Mouse (Mus musculus) limb, embryonic 15.5 days (tissue): ENCODE measurements at regions not wholly inside any gene's neighbourhood (a gene's known extent, or its start where the extent isn't known, plus 50 kb on each side); places are given as distances from the start of the nearest gene placed in this dataset.

Experiments
- ATAC-seq: fragments of 200-750 bp; cut with Nextera tagmentation; 2 replicates; pipeline ENCODE4 v1.8.0; 2017; ENCODE audit warnings: low read depth, moderate TSS enrichment; ENCODE audit not compliant: insufficient number of reproducible peaks, low FRiP score, low TSS enrichment
- H3K27ac ChIP-seq: fragments of 300-500 bp; sonication (generic); 2 replicates; pipeline ENCODE4 v1.5.1; 2015; ENCODE audit warnings: moderate library complexity, mild to moderate bottlenecking, inconsistent platforms
- H3K27me3 ChIP-seq: fragments of 300-500 bp; sonication (generic); 2 replicates; pipeline ENCODE4 v1.6.1; 2015; ENCODE audit warnings: inconsistent platforms
- H3K36me3 ChIP-seq: fragments of 300-500 bp; sonication (generic); 2 replicates; pipeline ENCODE4 v1.6.1; 2015; ENCODE audit warnings: inconsistent platforms
- H3K4me1 ChIP-seq: fragments of 300-500 bp; sonication (generic); 2 replicates; pipeline ENCODE4 v1.6.1; 2015; ENCODE audit warnings: inconsistent platforms
- H3K4me2 ChIP-seq: fragments of 300-500 bp; sonication (generic); 2 replicates; pipeline ENCODE4 v1.6.1; 2015; ENCODE audit warnings: mild to moderate bottlenecking, inconsistent platforms
- H3K4me3 ChIP-seq: fragments of 300-500 bp; sonication (generic); 2 replicates; pipeline ENCODE4 v1.5.1; 2015; ENCODE audit warnings: mild to moderate bottlenecking, inconsistent platforms
- H3K9ac ChIP-seq: fragments of 300-500 bp; sonication (generic); 2 replicates; pipeline ENCODE4 v1.6.1; 2015; ENCODE audit warnings: inconsistent platforms
- H3K9me3 ChIP-seq: fragments of 300-500 bp; sonication (generic); 2 replicates; pipeline ENCODE4 v1.6.1; 2016; ENCODE audit warnings: inconsistent platforms
- WGBS: fragments of 180-500 bp; shearing (Covaris S2); methylation state at CpG from one replicate; pipeline ENCODE4 v1.1.7; 2015; 5-methylcytosine and 5-hydroxymethylcytosine counted together

GRCm38 (mm10) chr3:102574320-102574719, 104.6 kb downstream of the Ngf start:
- H3K27me3 ChIP-seq = no peaks in the 10 kb centered on the region
- H3K4me1 ChIP-seq = no peaks in the 10 kb centered on the region
- no peak overlapping the region for H3K4me3 ChIP-seq
- no peaks in the 10 kb centered on the region for H3K9me3 ChIP-seq
- 83% methylated on average over 2 of the region's 2 CpGs for WGBS
- no peak overlapping the region for H3K4me2 ChIP-seq
- H3K27ac ChIP-seq = no peak overlapping the region
- no peaks in the 10 kb centered on the region for H3K36me3 ChIP-seq
- no peak for ATAC-seq
- no peak overlapping the region for H3K9ac ChIP-seq

DNA sequence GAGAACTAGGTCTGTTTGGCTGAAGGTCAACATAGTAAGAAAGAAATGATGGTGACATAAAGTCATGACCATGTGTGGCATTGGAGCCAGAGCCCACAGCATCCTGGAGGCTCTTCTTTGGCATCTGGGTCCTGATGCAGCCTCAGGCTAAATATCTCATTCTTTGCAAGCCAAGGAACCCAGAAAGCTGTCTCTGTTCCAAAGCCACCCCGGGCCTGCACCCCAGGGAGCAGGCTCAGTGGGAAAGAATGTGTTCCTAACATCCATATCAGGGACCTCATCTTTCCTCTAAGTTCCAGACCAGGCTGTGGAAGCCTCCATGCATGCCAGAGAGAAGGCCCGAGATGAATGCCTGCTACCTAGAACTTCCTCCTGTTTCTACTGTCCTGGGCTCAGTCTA, 107.2 kb downstream of the Ngf start:
- H3K27me3 ChIP-seq = no peaks in the 10 kb centered on the region
- H3K4me2 ChIP-seq = no peak overlapping the region
- no peak overlapping the region for H3K9ac ChIP-seq
- no peak overlapping the region for H3K27ac ChIP-seq
- WGBS = 82% methylated on average over 2 of the region's 2 CpGs
- no peaks in the 10 kb centered on the region for H3K9me3 ChIP-seq
- H3K36me3 ChIP-seq = no peaks in the 10 kb centered on the region
- no peak for ATAC-seq
- H3K4me1 ChIP-seq = no peaks in the 10 kb centered on the region; the same call in 1 of the 2 replicates
- H3K4me3 ChIP-seq = no peak overlapping the region

DNA sequence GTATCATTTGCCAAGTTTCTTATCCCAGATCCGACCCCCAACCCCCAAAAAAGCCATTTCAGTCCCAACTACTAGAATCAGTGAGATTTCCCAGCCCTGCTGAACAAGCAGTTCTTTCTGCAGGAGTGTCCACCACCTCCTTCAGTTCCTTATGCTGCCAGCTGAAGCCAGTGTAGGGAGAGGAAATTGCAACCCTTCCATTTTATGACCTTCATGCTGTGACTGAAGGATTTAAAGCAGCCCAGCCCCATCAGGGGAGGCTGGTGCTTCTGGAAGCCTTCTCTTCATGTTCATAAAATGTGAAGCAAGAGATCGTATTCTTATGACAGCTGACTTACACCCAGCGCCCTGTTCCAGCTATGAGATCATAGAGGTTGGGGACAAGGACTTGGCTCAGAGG, 112.1 kb downstream of the Ngf start:
- H3K36me3 ChIP-seq = no peaks in the 10 kb centered on the region
- WGBS = 36% methylated on average over 3 of the region's 3 CpGs
- no peak for ATAC-seq
- no peak overlapping the region for H3K27ac ChIP-seq
- no peaks in the 10 kb centered on the region for H3K9me3 ChIP-seq
- H3K4me3 ChIP-seq = no peak overlapping the region
- no peaks in the 10 kb centered on the region for H3K27me3 ChIP-seq
- no peak overlapping the region for H3K4me2 ChIP-seq
- no peak overlapping the region for H3K9ac ChIP-seq
- H3K4me1 ChIP-seq = no peaks in the 10 kb centered on the region; the same call in 1 of the 2 replicates

DNA sequence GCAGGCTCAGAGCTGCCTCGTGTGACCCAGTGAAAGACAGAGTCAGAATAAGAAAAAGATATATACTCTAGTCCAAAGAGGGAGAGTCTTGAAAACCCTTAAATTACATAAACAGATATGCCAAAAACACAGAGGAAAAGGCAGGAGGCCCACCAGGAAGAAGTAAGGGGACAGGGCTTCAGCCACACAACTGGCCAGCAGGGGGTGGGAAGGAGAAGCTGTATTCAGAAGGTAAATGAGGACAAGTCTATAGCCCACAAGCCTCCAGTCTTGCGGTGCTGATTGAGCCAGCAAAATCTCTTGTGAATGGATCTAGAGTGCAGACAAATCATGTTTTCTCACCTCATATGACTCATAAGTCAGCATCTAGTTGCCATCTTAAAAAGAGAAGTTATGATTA, 115.4 kb downstream of the Ngf start:
- H3K27me3 ChIP-seq = no peaks in the 10 kb centered on the region
- 83% methylated on average over 2 of the region's 2 CpGs for whole genome bisulfite sequencing
- H3K9me3 ChIP-seq = no peaks in the 10 kb centered on the region
- H3K27ac ChIP-seq = no peak overlapping the region
- H3K4me1 ChIP-seq = no peaks in the 10 kb centered on the region; the same call in 1 of the 2 replicates
- H3K36me3 ChIP-seq = no peaks in the 10 kb centered on the region
- no peak overlapping the region for H3K4me2 ChIP-seq
- no peak overlapping the region for H3K9ac ChIP-seq
- no peak overlapping the region for H3K4me3 ChIP-seq
- ATAC-seq = no peak

DNA sequence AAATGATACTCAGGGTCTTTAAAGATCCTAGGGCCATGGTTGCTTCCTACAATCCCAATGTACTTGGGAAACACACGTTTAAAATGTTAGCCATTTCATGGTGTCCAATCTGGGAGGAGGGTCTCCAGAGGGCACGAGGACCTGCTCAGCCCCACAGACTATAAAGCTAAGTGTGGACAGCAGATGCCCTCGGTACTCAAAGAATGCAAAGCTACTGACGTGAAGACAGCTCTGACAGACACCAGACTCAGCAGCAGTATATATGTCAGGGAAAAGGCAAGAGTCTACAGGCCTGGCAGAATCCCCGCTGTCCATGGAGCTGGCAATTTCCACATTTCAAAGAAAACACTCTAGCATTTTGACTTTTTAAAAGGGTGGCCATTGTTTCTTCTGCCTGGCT, 116.5 kb downstream of the Ngf start:
- no peak overlapping the region for H3K4me3 ChIP-seq
- 35% methylated on average over 5 of the region's 5 CpGs for WGBS
- no peaks in the 10 kb centered on the region for H3K9me3 ChIP-seq
- H3K4me2 ChIP-seq = no peak overlapping the region
- H3K27me3 ChIP-seq = no peaks in the 10 kb centered on the region
- no peak for ATAC-seq
- no peaks in the 10 kb centered on the region for H3K36me3 ChIP-seq
- no peaks in the 10 kb centered on the region; the same call in 1 of the 2 replicates for H3K4me1 ChIP-seq
- H3K9ac ChIP-seq = no peak overlapping the region
- no peak overlapping the region for H3K27ac ChIP-seq

DNA sequence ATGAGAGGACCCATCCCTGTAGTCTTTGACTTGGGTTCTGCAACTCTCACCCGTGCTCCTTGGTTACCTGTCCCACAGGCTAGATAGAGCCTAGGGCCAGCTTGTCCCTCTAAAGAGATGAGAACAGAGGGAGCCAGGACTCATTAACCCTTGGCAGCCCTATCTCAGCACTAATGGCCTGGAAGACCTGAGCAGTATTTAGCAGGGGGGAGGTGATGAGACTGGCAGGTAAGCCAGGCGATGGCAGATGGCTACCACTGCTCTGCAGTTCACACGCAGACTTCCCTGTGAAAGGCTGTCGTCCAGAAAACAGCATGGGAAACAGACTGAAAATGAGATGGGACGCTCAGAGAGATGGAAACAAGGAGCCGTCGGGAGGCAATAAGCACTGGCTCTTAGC, 122.3 kb downstream of the Ngf start:
- Histone ChIP-seq H3K4me1 (peaks cover 12% of the 10 kb centered on the region), H3K27ac (no peak overlapping the region), H3K4me3 (no peak overlapping the region), H3K36me3 (no peaks in the 10 kb centered on the region), H3K9me3 (no peaks in the 10 kb centered on the region), H3K9ac (no peak overlapping the region), H3K27me3 (no peaks in the 10 kb centered on the region), H3K4me2 (no peak overlapping the region)
- WGBS = 50% methylated on average over 7 of the region's 7 CpGs
- no peak for ATAC-seq

DNA sequence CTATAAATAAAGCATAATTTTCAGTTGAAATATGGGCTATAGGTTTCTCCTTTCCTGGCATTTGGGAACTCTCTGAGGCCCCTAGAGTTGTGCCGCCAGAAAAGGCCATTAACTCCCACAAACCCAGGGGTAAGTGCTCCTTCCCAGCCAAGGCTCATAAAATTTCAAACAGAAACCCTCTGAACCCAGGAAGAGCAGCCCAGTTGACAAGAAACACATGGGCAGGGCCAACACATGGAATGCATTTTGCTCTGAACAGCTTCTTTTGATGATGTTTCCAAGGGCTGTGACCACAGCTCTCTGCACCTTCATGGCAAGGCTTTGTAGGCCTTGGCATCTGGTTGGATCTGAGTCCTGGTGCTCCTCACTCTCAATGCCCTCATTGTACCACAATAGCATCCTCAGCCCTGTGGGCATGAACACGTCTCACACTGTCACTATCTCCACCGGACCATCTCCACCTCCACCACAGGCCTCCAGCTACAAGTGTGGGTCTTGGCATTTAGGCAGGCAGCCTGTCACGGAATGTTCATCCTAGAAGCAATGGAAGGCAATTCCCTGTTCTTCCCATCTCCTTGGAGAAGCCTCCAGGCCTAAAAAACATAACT, 127.3 kb downstream of the Ngf start:
- Histone ChIP-seq H3K9ac (no peak overlapping the region), H3K27me3 (no peaks in the 10 kb centered on the region), H3K4me2 (no peak overlapping the region), H3K9me3 (no peaks in the 10 kb centered on the region), H3K27ac (peak overlapping the region; percentile 43; the same call in 1 of the 2 replicates), H3K4me1 (peaks cover 25% of the 10 kb centered on the region), H3K36me3 (no peaks in the 10 kb centered on the region), H3K4me3 (no peak overlapping the region)
- no peak; the same call in 1 of the 2 replicates for ATAC-seq
- 52% methylated on average over 4 of the region's 4 CpGs for WGBS

DNA sequence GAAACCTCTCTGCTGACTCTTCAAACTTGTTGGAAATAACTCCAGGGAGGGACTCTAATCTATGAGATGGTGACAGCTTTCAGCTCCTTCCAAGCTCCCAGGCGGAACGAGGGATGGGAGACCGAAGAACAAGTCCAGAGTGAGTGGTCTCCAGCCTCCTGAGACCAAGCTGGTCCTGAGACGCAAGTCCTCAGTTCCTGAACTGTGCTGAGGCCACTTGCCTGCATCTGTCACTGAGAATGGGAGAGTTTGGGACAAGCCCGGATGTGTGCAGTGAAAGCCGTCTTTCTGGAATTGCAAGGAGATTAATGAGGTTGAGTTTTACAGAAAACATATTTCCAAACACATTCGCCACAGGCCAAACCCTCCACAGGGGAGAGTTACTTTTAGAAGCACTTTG, 129.3 kb downstream of the Ngf start:
- 57% methylated on average over 7 of the region's 7 CpGs for WGBS
- Histone ChIP-seq H3K4me2 (0 out of 2 replicates have a peak overlapping the region, but pooled peaks have one; percentile 19), H3K36me3 (no peaks in the 10 kb centered on the region), H3K27ac (peak overlapping the region; percentile 80), H3K9ac (no peak overlapping the region), H3K27me3 (no peaks in the 10 kb centered on the region), H3K4me1 (peaks cover 28% of the 10 kb centered on the region), H3K4me3 (no peak overlapping the region), H3K9me3 (0 out of 2 replicates have a peak, but pooled peaks cover 3% of the 10 kb centered on the region)
- ATAC-seq = no peak

DNA sequence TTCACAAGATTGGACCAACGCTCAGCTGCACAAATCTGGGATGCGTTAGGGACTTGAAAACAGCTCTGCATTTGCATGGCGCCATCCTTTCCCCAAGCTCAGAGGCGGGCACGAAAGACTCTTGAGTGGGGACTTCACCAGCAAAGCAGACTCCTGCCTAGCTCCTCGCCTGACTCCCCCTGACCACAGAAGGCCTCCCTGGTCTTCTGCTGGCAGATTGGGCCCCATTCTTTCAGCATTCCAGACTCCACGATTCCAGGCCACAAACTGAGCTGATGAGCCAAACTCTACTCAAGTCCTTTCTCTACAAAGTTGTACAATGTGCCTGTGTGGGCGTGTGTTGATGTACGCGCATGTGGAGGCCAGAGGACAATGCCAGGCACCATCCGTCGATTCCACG, 131.6 kb upstream of the Tspan2 start:
- Histone ChIP-seq H3K9ac (no peak overlapping the region), H3K9me3 (0 out of 2 replicates have a peak, but pooled peaks cover 3% of the 10 kb centered on the region), H3K4me3 (no peak overlapping the region), H3K36me3 (no peaks in the 10 kb centered on the region), H3K27ac (no peak overlapping the region), H3K4me2 (no peak overlapping the region), H3K4me1 (peaks cover 10% of the 10 kb centered on the region; the same call in 1 of the 2 replicates), H3K27me3 (no peaks in the 10 kb centered on the region)
- WGBS = 75% methylated on average over 13 of the region's 13 CpGs
- ATAC-seq = no peak

GRCm38 (mm10) chr3:102605284-102605683, 129.0 kb upstream of the Tspan2 start:
- no peak overlapping the region for H3K4me3 ChIP-seq
- WGBS = 61% methylated on average over 2 of the region's 2 CpGs
- H3K36me3 ChIP-seq = no peaks in the 10 kb centered on the region
- H3K9me3 ChIP-seq = 0 out of 2 replicates have a peak, but pooled peaks cover 3% of the 10 kb centered on the region
- no peak overlapping the region for H3K4me2 ChIP-seq
- no peak overlapping the region for H3K9ac ChIP-seq
- ATAC-seq = no peak
- 0 out of 2 replicates have a peak, but pooled peaks cover 2% of the 10 kb centered on the region for H3K4me1 ChIP-seq
- no peaks in the 10 kb centered on the region for H3K27me3 ChIP-seq
- no peak overlapping the region for H3K27ac ChIP-seq

GRCm38 (mm10) chr3:102610970-102611369, 123.4 kb upstream of the Tspan2 start:
- Histone ChIP-seq H3K9ac (no peak overlapping the region), H3K4me3 (no peak overlapping the region), H3K27me3 (no peaks in the 10 kb centered on the region), H3K9me3 (no peaks in the 10 kb centered on the region), H3K27ac (peak overlapping the region; percentile 38; the same call in 1 of the 2 replicates), H3K4me2 (no peak overlapping the region), H3K36me3 (no peaks in the 10 kb centered on the region), H3K4me1 (peaks cover 14% of the 10 kb centered on the region)
- 23% methylated on average over 5 of the region's 5 CpGs for WGBS
- ATAC-seq = no peak

GRCm38 (mm10) chr3:102611398-102612366, 122.6 kb upstream of the Tspan2 start:
- no peaks in the 10 kb centered on the region for H3K27me3 ChIP-seq
- no peaks in the 10 kb centered on the region for H3K36me3 ChIP-seq
- no peak for ATAC-seq
- peaks cover 14% of the 10 kb centered on the region for H3K4me1 ChIP-seq
- H3K4me2 ChIP-seq = no peak overlapping the region
- no peak overlapping the region for H3K9ac ChIP-seq
- H3K9me3 ChIP-seq = no peaks in the 10 kb centered on the region
- H3K4me3 ChIP-seq = no peak overlapping the region
- WGBS = 43% methylated on average over 18 of the region's 18 CpGs
- H3K27ac ChIP-seq = no peak overlapping the region
